Mouse (Mus musculus) heart, postnatal 0 days (tissue): Measurements from ENCODE around the gene Fibp. TPM values are rescaled to one million over a fixed set of nuclear protein-coding genes. Genes with fewer than 3 reads are reported as not detected.
A peak's percentile ranks its signal among the peaks of the same experiment; 100 is the strongest.

Experiments used
- ATAC-seq: fragments of 200-750 bp; cut with Nextera tagmentation; 2 replicates; pipeline ENCODE4 v1.8.0; 2017; ENCODE audit warnings: low read depth, moderate number of reproducible peaks, moderate library complexity; ENCODE audit not compliant: insufficient read depth
- DNase-seq: peaks from one replicate; pipeline ENCODE4 v3.0.0-alpha.2; 2016; ENCODE audit warnings: low spot score
- H3K27ac ChIP-seq: fragments of 300-500 bp; sonication (generic); 2 replicates; pipeline ENCODE4 v1.5.1; 2014; ENCODE audit warnings: low read depth, mild to moderate bottlenecking
- H3K27me3 ChIP-seq: fragments of 300-500 bp; sonication (generic); 2 replicates; pipeline ENCODE4 v1.6.1; 2014; ENCODE audit warnings: low read length, mixed read lengths; ENCODE audit not compliant: control insufficient read depth, insufficient read depth
- H3K36me3 ChIP-seq: fragments of 300-500 bp; sonication (generic); replicated peaks from 2 replicates; pipeline ENCODE4 v1.6.1; 2014; ENCODE audit warnings: low read length, mixed read lengths; ENCODE audit not compliant: control insufficient read depth, insufficient read depth
- H3K4me1 ChIP-seq: fragments of 300-500 bp; sonication (generic); 2 replicates; pipeline ENCODE4 v1.6.1; 2014; ENCODE audit warnings: antibody characterized with exemption; ENCODE audit not compliant: control insufficient read depth, insufficient read depth
- H3K4me2 ChIP-seq: fragments of 300-500 bp; sonication (generic); 2 replicates; pipeline ENCODE4 v1.6.1; 2014; ENCODE audit warnings: low read depth, mild to moderate bottlenecking, low read length, moderate library complexity
- H3K4me3 ChIP-seq: fragments of 300-500 bp; sonication (generic); 2 replicates; pipeline ENCODE4 v1.5.1; 2014; ENCODE audit warnings: low read depth, low read length
- H3K9ac ChIP-seq: fragments of 300-500 bp; sonication (generic); replicated peaks from 2 replicates; pipeline ENCODE4 v1.6.1; 2014; ENCODE audit warnings: low read depth, low read length, mixed read lengths
- H3K9me3 ChIP-seq: fragments of 300-500 bp; sonication (generic); replicated peaks from 2 replicates; pipeline ENCODE4 v1.6.1; 2016; ENCODE audit warnings: low read length; ENCODE audit not compliant: control insufficient read depth
- CTCF ChIP-seq: IDR thresholded peaks from 2 replicates; pipeline ENCODE4 v1.5.1; 2016; ENCODE audit warnings: antibody characterized with exemption, control low read depth, low read depth
- EP300 ChIP-seq: IDR thresholded peaks from 2 replicates; pipeline ENCODE4 v1.6.1; 2016; ENCODE audit warnings: antibody characterized with exemption, low read depth
- WGBS: fragments of 180-500 bp; shearing (Covaris S2); extraction: QIAGEN DNeasy Blood & Tissue Kit; methylation state at CpG from one replicate; pipeline ENCODE4 v1.1.7; 2014; 5-methylcytosine and 5-hydroxymethylcytosine counted together
- polyA plus RNA-seq: library from polyadenylated mRNA; unstranded; fragments of >200 nt; fragmentation: Nextera tagmentation; extraction: Ambion mirVana; gene quantifications from 2 replicates; pipeline ENCODE4 v1.2.1, GENCODE M21; 2015
- total RNA-seq: library from RNA; depleted of rRNA; stranded (reverse); fragments of >200 nt; gene quantifications from 2 replicates; pipeline ENCODE4 v1.2.3, GENCODE M21; 2014; ENCODE audit warnings: low replicate concordance

Gene Fibp
- total and polyA plus RNA-seq, 2 experiments from 2014 or later = 86.4 to 146 TPM

DNA sequence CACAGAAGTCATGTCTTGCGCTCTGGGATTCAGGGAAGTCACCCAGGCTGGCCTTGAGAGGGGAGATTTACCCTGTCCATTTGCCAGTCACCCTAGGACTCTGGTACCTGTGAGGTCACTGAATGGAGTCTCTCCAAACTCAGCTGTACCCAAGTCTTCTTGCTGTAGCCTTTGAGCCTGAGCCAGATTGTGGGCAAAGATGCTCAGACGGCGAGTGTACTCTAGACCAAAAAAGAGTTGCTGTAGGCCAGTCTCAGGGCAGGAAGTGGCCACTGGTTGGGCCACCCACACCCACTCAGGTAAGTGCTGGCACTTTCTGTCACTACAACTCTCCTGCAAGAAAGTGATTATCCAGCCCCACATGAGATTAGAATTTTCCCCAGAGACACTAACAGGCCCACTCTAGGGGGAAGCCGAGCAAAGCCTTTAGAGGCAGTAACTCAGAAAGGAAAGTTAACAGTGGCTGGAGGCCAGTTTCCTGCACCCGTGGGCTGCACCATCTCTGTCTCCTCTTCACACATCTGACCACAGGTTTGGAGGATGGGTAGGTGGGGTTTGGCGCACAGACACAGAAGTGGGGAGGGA, 6.6 kb downstream of the Fibp start:
- TF ChIP-seq CTCF (no peak), EP300 (no peak)
- H3K27me3 ChIP-seq = no peaks in the 10 kb centered on the region
- peaks cover 48% of the 10 kb centered on the region for H3K36me3 ChIP-seq

GRCm38 (mm10) chr19:5468374-5468773, 8.0 kb downstream of the Fibp start, which contains the start of gene Ctsw:
Gene Ctsw, minus strand, starts transcription at chr19:5468507.
- 50% methylated on average over 5 of the region's 5 CpGs for WGBS
- no peaks in the 10 kb centered on the region for H3K27me3 ChIP-seq
- no peak for DNase-seq
- H3K9ac ChIP-seq = no peak within 1 kb of the TSS
- no peak for ATAC-seq
- H3K36me3 ChIP-seq = peaks cover 36% of the 10 kb centered on the region
- H3K4me2 ChIP-seq = no peak within 1 kb of the TSS
- no peaks in the 10 kb centered on the region for H3K9me3 ChIP-seq
- H3K4me1 ChIP-seq = no peaks in the 10 kb centered on the region; the same call in 1 of the 2 replicates
- no peak within 1 kb of the TSS for H3K4me3 ChIP-seq
- no peak for TF ChIP-seq EP300
- TF ChIP-seq CTCF = no peak
- no peak within 1 kb of the TSS for H3K27ac ChIP-seq

More for the DNA sequence above, 6.6 kb downstream of the Fibp start:
- WGBS = 83% methylated on average over 6 of the region's 6 CpGs
- no peak for ATAC-seq
- Histone ChIP-seq H3K9ac (no peak overlapping the region), H3K9me3 (no peaks in the 10 kb centered on the region), H3K4me2 (no peak overlapping the region), H3K4me3 (no peak overlapping the region), H3K27ac (no peak overlapping the region), H3K4me1 (no peaks in the 10 kb centered on the region; the same call in 1 of the 2 replicates)
- no peak for DNase-seq

GRCm38 (mm10) chr19:5471846-5472245, 11.4 kb downstream of the Fibp start:
- no peak overlapping the region for H3K4me3 ChIP-seq
- ATAC-seq = no peak
- no peak overlapping the region for H3K9ac ChIP-seq
- no peak overlapping the region for H3K27ac ChIP-seq
- H3K4me1 ChIP-seq = no peaks in the 10 kb centered on the region
- TF ChIP-seq EP300 (no peak), CTCF (no peak)
- H3K27me3 ChIP-seq = no peaks in the 10 kb centered on the region
- H3K9me3 ChIP-seq = no peaks in the 10 kb centered on the region
- peaks cover 13% of the 10 kb centered on the region for H3K36me3 ChIP-seq
- WGBS = 46% methylated on average over 5 of the region's 5 CpGs
- H3K4me2 ChIP-seq = no peak overlapping the region
- DNase-seq = no peak

- 80% methylated on average over 3 of the region's 3 CpGs for WGBS
- Histone ChIP-seq H3K36me3 (peaks cover 7% of the 10 kb centered on the region), H3K4me2 (no peak overlapping the region), H3K27me3 (no peaks in the 10 kb centered on the region), H3K27ac (no peak overlapping the region), H3K9ac (no peak overlapping the region), H3K4me1 (no peaks in the 10 kb centered on the region), H3K4me3 (no peak overlapping the region), H3K9me3 (no peaks in the 10 kb centered on the region)
- TF ChIP-seq CTCF = no peak
- TF ChIP-seq EP300 = no peak
- DNase-seq (no peak), ATAC-seq (no peak)
These were observed 12.4 kb downstream of the Fibp start for GRCm38 (mm10) chr19:5472857-5473256.

- Histone ChIP-seq H3K4me3 (peak within 1 kb of the TSS; percentile 64), H3K27ac (peak within 1 kb of the TSS; percentile 68), H3K9ac (peak within 1 kb of the TSS; percentile 82), H3K4me2 (peak within 1 kb of the TSS; percentile 98), H3K36me3 (peaks cover 7% of the 10 kb centered on the region), H3K9me3 (no peaks in the 10 kb centered on the region), H3K4me1 (no peaks in the 10 kb centered on the region), H3K27me3 (no peaks in the 10 kb centered on the region)
- TF ChIP-seq CTCF = no peak
- peak; percentile 38; the same call in 1 of the 2 replicates for TF ChIP-seq EP300
- DNase-seq = peak; percentile 65
- under 1% methylated on average over 22 of the region's 22 CpGs for WGBS
- peak; percentile 86 for ATAC-seq
These were observed 13.3 kb downstream of the Fibp start, which contains the start of gene Efemp2 for GRCm38 (mm10) chr19:5473720-5474119. Gene Efemp2, plus strand, starts transcription at chr19:5473954.
